Mouse (Mus musculus) forebrain, embryonic 15.5 days (tissue): ENCODE data around the gene Ssr3. TPM values are rescaled to one million over a fixed set of nuclear protein-coding genes. Genes with fewer than 3 reads are reported as not detected.

Experiments
- ATAC-seq: fragments of 200-750 bp; cut with Nextera tagmentation; replicated peaks from 2 replicates; pipeline ENCODE4 v1.8.0; 2017; ENCODE audit warnings: mild to moderate bottlenecking, moderate TSS enrichment, moderate library complexity
- H3K27ac ChIP-seq: fragments of 300-500 bp; sonication (generic); replicated peaks from 2 replicates; pipeline ENCODE4 v1.5.1; 2015; ENCODE audit warnings: mild to moderate bottlenecking, inconsistent platforms
- H3K27me3 ChIP-seq: fragments of 300-500 bp; sonication (generic); 2 replicates; pipeline ENCODE4 v1.6.1; 2015; ENCODE audit warnings: inconsistent platforms
- H3K36me3 ChIP-seq: fragments of 300-500 bp; sonication (generic); 2 replicates; pipeline ENCODE4 v1.6.1; 2015; ENCODE audit warnings: mild to moderate bottlenecking, inconsistent platforms
- H3K4me1 ChIP-seq: fragments of 300-500 bp; sonication (generic); 2 replicates; pipeline ENCODE4 v1.6.1; 2015; ENCODE audit warnings: inconsistent platforms
- H3K4me2 ChIP-seq: fragments of 300-500 bp; sonication (generic); replicated peaks from 2 replicates; pipeline ENCODE4 v1.6.1; 2015; ENCODE audit warnings: mild to moderate bottlenecking, inconsistent platforms
- H3K4me3 ChIP-seq: fragments of 300-500 bp; sonication (generic); 2 replicates; pipeline ENCODE4 v1.5.1; 2015; ENCODE audit warnings: mild to moderate bottlenecking, inconsistent platforms
- H3K9ac ChIP-seq: fragments of 300-500 bp; sonication (generic); replicated peaks from 2 replicates; pipeline ENCODE4 v1.6.1; 2015; ENCODE audit warnings: mild to moderate bottlenecking, inconsistent platforms
- H3K9me3 ChIP-seq: fragments of 300-500 bp; sonication (generic); 2 replicates; pipeline ENCODE4 v1.6.1; 2016; ENCODE audit warnings: inconsistent platforms
- WGBS: fragments of 180-500 bp; shearing (Covaris S2); methylation state at CpG from one replicate; pipeline ENCODE4 v1.1.7; 2015; ENCODE audit warnings: mixed read lengths; 5-methylcytosine and 5-hydroxymethylcytosine counted together
- polyA plus RNA-seq: library from polyadenylated mRNA; unstranded; fragments of >200 nt; fragmentation: Nextera tagmentation; extraction: Ambion mirVana; gene quantifications from 2 replicates; pipeline ENCODE4 v1.2.1, GENCODE M21; 2015

Ssr3 gene
- polyA plus RNA-seq, 1 experiment from 2014 or later: 162 TPM

DNA sequence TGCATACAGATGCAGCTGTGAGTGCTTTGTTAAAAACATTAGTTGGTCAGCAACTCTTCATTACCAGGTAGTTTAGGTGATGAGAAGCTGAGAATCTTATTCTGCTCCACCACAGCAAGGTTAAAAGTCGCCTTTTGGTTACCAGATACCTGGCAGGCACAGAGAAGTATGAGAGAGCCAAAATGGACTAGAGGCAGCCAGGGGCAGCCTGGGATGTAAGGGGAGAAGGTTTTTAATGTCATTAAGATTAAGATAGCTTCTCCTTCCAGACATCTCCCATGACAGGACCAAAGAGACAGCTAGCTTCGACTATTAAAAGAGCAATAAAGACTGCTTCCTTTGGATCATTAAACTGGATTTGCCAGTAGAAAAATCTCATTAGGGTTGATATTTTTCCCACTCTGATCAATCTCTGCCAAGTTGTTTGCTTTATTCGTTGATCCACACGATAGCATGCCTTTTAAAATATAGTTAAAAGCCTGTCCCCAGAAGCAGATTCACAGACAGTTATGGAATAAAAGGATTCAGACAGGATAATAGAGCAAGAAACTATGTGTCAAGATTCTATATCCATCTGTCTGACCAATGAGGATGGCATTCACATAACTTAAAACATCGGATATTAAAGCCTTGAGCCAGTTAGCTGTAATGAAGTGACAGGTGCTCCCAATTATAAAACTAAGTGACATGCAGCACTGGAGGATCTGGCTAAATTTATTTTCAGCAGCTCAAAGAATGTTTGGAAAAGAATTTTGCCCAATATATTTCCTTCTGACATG is 52.1 kb downstream of the Ssr3 start:
- no peak for ATAC-seq
- Histone ChIP-seq H3K36me3 (no peaks in the 10 kb centered on the region), H3K4me3 (no peak overlapping the region), H3K27ac (no peak overlapping the region), H3K9ac (no peak overlapping the region), H3K4me2 (no peak overlapping the region), H3K27me3 (no peaks in the 10 kb centered on the region), H3K9me3 (no peaks in the 10 kb centered on the region), H3K4me1 (no peaks in the 10 kb centered on the region)
- 78% methylated on average over 5 of the region's 5 CpGs for WGBS

DNA sequence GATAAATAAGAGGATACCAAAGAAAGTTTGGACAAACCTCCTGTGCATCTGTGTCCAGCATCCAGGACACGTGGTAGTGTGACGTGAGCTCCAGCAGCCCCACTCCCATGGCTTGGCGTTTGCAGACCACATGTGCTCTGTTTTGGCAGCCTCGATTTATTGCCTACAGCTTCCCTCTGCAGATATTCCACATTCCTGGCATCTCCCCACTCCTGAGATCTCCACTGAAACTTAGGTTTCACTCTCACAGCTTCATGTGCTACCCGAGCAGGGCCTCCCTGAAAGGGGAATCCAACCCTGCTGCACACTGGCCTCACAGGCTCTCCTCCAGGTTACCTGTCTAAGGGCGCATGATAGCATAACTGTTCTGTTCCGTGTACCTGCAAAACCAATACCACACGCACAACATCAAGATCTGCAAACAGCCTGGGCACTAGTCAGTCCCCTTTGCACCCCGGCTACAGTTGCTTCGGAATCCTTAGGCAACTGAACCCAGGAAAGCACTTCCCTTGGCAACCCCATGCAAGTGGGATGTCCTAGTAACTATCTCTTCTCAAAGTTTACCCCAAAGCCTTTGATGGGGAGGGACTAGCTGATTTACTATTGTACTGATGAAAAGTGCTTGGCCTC is 54.5 kb downstream of the Ssr3 start:
- Histone ChIP-seq H3K4me3 (no peak overlapping the region), H3K4me1 (no peaks in the 10 kb centered on the region), H3K9me3 (no peaks in the 10 kb centered on the region), H3K9ac (no peak overlapping the region), H3K36me3 (no peaks in the 10 kb centered on the region), H3K27ac (no peak overlapping the region), H3K4me2 (no peak overlapping the region), H3K27me3 (no peaks in the 10 kb centered on the region)
- ATAC-seq: no peak
- 87% methylated on average over 10 of the region's 10 CpGs for whole genome bisulfite sequencing

Other genes with a start within 250 kb of the Ssr3 start
- 33.9 and 34.7 TPM in 2 replicates for gene Tiparp, start 135.8 kb upstream of the Ssr3 start, polyA plus RNA-seq